Mouse (Mus musculus) layer of hippocampus, postnatal 10 days (tissue): ENCODE measurements around the gene Fam98c. TPM values are rescaled to one million over a fixed set of nuclear protein-coding genes. Genes with fewer than 3 reads are reported as not detected.

ENCODE experiments used
- DNase-seq, 2 experiments: peaks; one replicate each; pipeline ENCODE4 v3.0.0; 2021; ENCODE audit warnings: low spot score in 2 of 2
- total RNA-seq, 2 experiments: library from RNA; stranded (reverse); gene quantifications; 2 replicates each; pipeline ENCODE4 v1.2.3; 2021

Gene Fam98c
- total RNA-seq, 2 experiments from 2014 or later, result 28.6 to 35.6 TPM

GRCm38 (mm10) chr7:29118142-29118851, 37.7 kb downstream of the Fam98c start:
- no peak for DNase-seq

DNA sequence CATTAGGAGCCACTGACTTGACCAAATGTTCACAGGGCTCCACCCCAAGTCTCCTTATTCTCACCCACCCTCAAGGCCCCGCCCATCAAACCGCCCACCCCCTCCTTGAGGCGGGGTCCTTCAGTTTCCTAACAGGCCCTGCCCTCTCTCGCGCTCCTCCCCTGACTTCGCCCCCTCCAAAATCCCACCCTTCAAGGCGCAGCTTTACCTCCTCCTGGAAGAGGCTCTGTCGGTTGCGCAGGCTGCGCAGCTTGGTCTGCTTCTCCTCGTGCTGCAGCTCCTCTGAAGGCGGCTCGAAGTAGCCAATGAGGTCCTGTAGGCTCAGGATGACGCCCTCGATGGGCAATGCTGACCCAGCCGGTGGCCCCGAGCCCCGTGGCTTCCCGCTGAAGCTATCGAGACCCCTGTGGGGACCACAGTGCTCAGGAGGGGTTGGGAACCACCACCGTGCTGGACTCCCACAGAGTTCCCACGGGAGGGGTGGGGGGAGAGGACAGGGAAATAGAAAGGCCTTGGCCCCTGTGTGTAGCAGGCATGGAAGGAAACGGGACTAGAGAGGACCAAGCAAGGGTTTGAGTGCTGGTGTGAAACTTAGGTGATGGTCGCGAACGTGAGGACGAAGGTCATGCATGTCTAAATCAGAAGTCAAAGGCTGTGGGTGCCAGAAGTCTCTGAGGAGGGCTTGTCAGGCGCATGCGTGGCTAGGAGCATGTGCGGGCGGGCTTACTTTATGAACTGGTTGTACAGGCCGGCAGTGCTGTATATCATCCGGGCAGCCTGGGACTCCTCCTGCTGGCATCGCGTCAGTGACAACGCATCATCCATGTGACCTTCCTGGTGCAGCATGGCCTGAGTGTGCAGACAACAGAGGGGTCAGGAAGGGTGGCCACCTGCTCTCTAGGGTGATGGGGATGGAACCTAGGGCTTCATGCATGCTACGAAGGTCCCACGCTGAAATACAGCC, 46.8 kb downstream of the Fam98c start:
- DNase-seq, result peak; percentile 42 to 50

Other genes with a start within 250 kb of the Fam98c start
- gene Actn4, start 193.9 kb downstream of the Fam98c start, total RNA-seq, result 100 to 1,000 TPM; 128 to 129 TPM
- gene Eif3k, start 174.4 kb downstream of the Fam98c start, total RNA-seq, result 100 to 1,000 TPM; 177 to 178 TPM
- 1 to 10 TPM; 4.6 to 5.8 TPM for gene Map4k1, start 174.2 kb downstream of the Fam98c start, total RNA-seq
- gene Ryr1, start 31.1 kb downstream of the Fam98c start, total RNA-seq, result 10 to 100 TPM; 12.6 to 13.7 TPM
- 1 to 10 TPM; 2.2 to 3.6 TPM for gene Rasgrp4, start 21.4 kb downstream of the Fam98c start, total RNA-seq
- gene Ggn, start 14.0 kb upstream of the Fam98c start, total RNA-seq, result 1 to 10 TPM; 1.0 to 1.2 TPM
- gene Spred3, start 14.2 kb upstream of the Fam98c start, total RNA-seq, result 10 to 100 TPM; 40.7 to 46.8 TPM
- 100 to 1,000 TPM; 176 to 182 TPM for gene Psmd8, start 24.5 kb upstream of the Fam98c start, total RNA-seq
- gene Catsperg1, start 57.8 kb upstream of the Fam98c start, total RNA-seq, result 1 to 10 TPM; 2.5 to 2.9 TPM
- gene Kcnk6, start 76.3 kb upstream of the Fam98c start, total RNA-seq, result 1 to 10 TPM; 2.9 to 3.5 TPM
- 10 to 100 TPM; 42.8 to 47.8 TPM for gene Yif1b, start 82.1 kb upstream of the Fam98c start, total RNA-seq
- gene 2200002D01Rik, start 92.2 kb upstream of the Fam98c start, total RNA-seq, result under 1 TPM in 1 of 2 experiments, not detected in 1; 0.29 TPM
- 10 to 100 TPM; 25.3 to 31.0 TPM for gene Spint2, start 125.7 kb upstream of the Fam98c start, total RNA-seq
- gene Ppp1r14a, start 133.1 kb upstream of the Fam98c start, total RNA-seq, result 1 to 10 TPM; 2.0 to 3.2 TPM
- 100 to 1,000 TPM; 129 to 138 TPM for gene Dpf1, start 147.7 kb upstream of the Fam98c start, total RNA-seq